Mouse (Mus musculus): ENCODE measurements at regions not wholly inside any gene's neighbourhood (a gene's known extent, or its start where the extent isn't known, plus 50 kb on each side); places are given as distances from the start of the nearest gene placed in this dataset.

DNA sequence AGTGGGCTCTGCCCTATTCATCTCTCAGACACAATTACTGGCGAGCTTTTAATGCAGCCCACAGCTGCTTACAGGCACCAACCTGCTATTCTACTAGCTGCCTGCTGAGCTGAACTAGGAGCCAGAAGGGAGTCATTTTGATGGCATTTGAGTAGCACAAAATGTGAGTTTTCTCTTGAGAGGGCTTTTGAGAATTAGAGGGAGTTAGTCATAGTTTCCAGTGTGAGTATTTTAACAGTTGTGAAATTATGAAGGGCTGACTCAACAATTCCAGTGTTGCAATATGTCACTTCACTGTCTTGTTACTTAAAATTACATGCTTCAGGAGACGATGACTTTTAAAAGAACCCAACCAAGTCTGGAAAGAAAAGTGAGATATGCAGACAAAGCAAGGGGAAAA lies 54.4 kb upstream of the Ly86 start:
- DNase-seq (ENCODE audit: low spot score in 2 of 2) = no peak

DNA sequence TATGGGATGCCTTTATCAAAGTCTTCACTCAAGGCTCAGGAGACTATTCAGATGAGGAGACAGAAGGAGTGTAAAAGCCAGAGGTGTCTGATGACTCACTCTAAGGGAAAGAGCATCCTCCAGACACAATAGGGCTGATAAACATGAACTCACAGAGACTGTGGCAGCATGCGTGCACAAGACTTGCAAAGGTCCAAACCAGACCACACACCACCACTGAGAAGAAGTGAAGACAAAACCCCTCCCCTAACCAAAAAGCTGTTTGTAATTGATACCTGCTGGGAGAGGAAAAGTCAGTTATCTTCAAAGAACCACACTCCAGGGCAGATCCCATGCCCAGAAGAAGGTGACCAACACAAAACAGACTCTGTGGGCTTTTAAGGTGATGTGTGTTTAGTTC lies 56.0 kb upstream of the Ly86 start:
- no peak for DNase-seq (ENCODE audit: low spot score in 2 of 2)

DNA sequence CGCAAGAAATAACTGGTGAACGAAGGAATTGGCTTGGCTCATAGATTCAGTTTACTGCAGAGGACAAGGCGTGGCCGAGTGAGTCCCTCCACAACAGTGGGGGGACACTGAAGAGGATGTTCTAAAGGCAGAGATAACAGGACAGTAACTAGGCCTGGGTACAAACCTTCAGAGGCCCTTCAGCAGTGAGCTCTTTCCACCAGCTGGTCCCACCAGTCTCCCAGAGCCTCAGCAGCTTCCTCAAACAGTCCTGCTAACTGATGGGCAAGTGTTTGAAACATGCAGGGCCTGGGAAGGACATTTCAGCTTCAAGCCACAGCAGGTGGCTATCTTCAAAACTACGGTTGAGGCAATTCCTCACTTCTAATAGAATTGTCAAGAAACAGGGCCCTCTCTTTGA lies 62.5 kb upstream of the Ly86 start:
- no peak for DNase-seq (ENCODE audit: low spot score in 2 of 2)

DNA sequence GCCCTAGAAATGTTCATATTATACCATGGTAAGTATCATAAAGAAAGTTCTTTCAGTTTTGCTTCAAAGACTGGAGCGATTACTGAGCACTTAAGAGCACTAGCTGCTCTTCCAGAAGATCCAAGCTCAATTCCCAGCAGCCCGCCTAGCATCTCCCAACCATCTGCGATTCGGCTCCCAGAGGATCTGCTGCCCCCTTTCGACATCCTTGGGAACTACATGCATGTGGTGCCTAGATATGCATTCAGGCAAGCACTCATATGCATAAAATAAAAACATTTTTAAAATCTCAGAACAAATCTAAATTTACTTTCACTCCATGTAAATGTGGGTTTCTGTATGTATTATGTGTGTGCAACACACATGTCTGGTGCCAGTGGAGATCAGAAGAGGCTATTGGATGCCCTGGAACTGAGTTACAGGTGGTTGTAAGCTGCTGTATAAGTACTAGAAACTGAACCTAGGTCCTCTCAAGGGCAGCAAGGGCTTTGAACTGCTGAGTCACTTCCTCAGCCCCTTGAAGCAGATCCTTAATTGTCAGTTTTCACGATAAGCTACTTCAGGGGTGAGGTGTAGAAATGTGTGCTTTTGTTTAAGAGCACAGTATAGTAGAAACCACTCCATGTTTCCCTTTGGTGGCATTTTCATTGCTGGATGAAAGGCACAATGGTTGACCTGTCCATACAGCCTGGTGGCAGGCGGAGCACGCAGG lies 65.8 kb upstream of the Ly86 start:
- DNase-seq (ENCODE audit: low spot score in 2 of 2) = no peak

DNA sequence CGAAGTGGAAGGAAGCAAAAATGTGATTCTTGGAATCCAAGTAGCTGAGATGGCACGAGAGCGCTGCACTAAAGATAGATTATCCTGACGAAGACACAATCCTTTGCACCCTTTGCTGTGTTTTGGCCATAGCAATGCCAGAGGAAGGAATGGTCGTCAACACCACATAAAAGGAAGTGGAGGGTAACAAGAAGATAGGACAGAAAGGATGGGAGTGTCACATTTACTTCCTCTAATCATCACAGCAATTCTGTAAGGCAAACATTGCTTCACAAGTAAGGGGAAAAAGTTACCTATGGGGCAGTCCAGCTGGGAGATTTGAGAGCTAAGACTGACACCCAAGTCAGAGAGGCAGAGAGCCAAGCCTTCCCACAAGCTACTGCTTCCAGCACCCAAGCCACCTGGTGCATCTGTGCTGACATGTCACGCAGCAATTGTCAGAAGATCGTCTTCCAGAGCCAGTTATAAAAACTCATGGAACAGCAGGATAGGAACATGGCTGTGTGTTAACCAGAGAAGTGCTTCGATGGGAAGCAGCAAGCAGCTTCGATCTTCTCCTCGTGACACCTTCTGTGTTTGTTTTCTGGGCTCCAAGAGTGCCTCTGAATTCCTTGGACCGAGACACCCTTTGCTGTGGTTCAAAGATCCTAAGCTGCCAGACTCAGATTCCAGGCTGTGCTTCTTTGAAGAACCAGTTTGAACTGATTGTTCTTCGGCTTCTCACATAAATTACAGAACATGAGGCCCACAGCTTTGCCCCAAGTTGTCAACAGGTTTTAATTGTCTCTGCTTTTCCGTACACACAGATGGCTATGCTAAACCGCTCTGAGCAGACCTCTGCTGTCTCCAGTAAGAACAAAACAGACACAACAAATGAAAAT lies 95.2 kb upstream of the Ly86 start:
- peak in 1 of 2 experiments; percentile 25 for DNase-seq (ENCODE audit: low spot score in 2 of 2)

DNA sequence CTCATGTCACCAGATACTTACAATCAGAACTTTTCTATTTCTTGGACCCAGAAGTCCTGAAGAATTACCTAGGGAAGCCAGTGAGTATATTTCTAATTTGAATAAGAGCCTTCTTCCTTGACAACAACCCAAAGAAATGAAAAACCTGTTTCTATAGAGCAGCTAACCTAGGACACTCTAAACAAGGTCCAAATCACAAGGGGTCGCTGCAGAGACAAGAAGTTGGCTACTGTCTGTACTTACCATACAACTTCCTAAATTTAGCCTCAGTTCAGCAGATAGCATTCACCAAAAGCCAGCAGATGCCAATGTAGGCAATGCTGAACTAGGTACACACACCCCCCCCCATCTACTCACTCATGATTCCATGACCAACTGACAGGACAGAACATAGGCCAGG lies 96.3 kb upstream of the Ly86 start:
- DNase-seq (ENCODE audit: low spot score in 2 of 2) = no peak

DNA sequence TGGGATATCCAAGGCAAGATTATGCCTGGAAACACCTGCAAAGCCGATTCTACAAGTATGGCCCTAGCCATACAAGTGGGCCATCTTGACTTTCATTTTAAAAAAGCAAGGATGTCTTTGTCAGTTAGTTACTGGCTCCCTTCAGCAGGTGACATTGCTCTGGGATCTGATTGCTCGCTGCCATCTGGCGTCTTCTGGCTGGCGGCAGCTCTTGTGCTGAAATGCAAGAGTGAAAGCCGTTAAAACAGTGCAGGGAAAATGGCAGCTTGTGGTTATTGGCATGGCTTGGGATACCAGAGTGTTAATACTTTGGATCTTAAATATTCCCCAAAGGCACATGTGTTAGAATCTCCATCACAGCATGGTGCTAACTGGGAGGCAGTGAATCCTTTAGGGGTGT lies 105.0 kb upstream of the Ly86 start:
- no peak for DNase-seq (ENCODE audit: low spot score in 2 of 2)

DNA sequence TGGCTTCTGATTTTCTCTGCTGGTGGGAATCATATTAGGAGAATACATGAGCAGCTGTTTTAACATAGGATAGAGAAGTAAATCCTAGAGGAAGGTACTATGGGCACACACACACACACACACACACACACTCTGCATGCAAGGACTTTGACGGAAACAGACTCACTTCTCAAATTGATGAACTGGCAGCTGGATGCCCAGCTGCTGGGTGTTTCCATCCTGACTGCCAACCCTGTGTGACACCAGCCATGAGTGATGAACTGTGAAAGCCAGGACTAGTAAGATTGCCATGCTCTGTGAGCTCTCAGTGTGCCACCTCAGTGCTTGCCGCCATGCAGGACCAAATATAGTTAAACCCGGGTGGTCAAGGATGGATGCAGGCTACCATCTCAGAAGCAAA lies 107.7 kb upstream of the Ly86 start:
- DNase-seq (ENCODE audit: low spot score in 2 of 2) = no peak

DNA sequence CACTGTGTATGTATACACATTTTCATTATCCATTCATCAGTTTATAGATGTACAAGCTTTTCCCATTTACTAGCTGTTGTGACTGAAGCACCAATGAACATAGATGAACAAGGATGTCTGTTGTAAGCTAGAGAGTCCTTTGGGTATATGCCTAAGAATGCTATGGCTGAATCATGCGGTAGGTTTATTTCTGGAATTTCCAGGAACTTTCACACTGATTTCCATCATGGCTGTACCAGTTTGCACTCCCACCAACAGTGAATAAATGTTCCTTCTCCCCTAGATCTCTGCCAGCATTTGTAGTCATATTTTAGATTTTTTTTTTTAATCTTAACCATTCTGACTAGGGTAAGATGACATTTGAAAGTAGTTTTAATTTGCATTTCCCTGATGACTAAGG lies 119.2 kb upstream of the Ly86 start:
- peak in 1 of 2 experiments; percentile 38 for DNase-seq (ENCODE audit: low spot score in 2 of 2)

DNA sequence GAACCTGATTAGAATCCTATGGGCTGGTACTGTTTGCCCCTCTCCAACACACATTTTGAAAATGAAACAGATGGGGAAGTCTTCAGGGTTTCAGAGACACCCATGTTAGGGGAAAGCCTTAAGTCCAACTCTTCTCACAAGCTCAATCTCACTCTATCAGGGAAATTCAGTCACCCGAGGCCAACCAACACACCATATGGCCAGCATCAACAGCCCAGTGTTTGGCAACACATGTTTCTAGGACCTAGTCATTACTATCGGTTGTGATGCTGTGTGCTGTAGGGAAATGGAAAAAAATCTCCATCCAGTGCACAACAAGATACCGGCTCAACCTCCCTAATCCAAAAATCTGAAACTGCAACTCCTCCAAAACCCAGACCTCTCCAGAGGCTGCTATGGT lies 124.6 kb upstream of the Ly86 start:
- DNase-seq (ENCODE audit: low spot score in 2 of 2) = no peak

DNA sequence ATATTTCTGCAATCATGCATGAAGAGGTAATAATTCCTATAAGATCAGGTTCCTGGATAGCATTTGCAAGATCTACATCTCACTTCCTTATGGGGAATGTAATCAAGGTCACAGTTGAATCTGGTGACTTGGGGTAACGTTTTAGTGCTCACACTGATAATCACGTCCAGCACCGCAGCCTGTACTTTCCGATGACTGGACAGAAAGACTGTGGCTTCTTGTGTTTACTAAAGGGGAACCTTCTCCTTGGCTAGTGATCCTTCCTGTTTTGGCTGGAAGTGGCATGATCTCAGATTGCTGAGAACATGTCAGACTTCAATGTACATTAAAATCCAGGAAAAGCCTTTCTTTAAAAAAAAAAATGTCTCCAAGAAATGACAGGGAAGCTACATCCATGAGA lies 126.4 kb upstream of the Ly86 start:
- DNase-seq (ENCODE audit: low spot score in 2 of 2) = no peak

DNA sequence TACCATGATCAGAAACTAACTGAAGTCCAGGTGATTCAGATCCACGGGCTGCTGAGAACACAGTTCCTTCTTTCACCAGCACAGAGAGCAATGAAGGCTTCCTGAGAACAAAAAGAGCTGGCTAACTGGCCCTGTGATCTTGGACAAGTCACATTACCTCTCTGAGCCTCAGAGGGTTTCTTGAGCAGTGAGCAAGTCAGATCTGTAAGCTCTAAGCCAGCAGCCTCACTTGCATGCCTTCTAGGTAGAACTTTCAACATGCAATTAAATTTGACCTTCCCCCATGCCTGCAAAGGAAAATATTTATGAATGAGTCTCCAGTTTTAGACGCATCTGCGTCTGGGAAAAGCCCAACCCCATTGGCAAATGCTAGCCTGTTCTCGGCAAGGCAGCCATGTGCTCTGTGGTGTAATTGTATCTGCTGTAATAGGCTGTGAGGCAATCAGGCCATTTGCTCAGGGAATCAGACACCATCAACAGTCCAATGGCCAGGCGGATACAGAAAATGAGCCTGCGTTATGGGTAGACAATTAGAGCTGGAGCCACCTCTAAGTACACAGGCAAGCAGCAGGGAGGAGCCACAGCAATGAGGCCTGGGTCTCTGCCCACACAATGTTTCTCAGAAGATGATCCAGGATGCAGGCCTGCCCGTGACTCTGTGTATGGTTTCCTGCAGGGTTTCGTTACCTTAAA lies 130.3 kb upstream of the Ly86 start:
- no peak for DNase-seq (ENCODE audit: low spot score in 2 of 2)

DNA sequence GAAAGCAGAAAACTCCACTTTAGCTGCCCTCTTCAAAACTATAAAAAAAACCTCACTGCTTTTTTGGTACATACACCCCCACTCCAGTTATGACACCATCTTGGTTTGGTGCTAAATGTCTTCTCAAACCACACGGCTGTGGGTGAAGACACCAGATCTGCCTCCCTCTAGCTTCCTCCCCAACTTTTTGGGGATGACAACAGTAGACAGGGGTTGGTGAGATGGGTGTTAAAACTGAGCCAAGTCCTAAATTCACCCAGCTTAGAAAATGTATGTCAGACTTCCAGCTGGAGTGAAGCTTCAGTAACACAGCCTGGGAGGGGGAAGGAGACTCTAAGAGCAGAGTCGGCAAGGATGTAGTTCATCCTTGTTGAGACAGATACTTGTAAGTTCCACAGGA lies 147.1 kb upstream of the F13a1 start:
- DNase-seq (ENCODE audit: low spot score in 2 of 2) = peak in 1 of 2 experiments; percentile 72

DNA sequence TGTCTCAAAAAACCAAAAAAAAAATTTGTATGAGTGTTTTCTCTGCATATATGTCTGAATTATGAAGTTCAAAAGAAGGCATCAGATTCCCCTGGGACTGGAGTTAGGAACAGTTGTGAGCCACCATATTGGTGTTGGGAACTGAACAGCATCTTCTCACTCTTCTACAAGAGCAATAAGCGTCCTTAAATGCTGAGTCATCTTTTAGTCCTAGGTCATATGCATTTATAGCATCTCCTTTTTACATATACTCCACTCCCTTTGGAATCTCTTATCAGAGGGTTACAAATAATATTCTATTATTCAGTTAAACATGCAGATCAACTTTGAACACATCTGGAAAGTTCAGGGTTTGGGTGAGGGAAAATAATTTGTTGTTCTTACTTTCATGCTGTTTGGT lies 145.8 kb upstream of the F13a1 start:
- DNase-seq (ENCODE audit: low spot score in 2 of 2) = no peak

DNA sequence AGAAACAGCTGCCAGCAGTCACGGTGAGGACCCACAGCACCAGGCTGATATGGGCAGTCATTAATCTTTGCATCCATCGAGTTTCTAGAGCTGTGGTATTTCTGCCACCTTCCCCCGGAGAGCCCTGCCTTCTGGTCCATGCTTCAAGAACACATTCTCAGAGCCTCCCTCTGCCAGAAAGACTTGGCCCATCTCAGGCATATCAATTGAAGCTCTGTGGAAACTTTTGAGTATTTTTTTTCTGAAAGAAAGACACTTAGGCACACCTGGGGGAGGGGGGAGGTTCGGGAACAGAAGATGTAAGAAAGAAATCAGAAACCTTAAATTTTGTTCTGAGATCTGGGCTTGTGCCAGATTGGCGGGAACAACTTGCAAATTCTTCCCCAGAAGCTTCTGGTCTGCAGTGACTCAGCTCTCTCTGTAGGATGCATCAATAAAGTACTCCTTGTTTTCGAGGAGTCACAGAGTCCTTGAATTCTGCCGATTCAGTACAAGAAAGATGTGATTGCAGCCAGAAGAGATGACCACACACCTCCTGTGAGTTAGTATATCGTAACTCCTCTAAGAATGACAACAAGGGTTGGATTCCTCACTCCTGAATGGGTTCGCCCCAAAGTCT lies 131.2 kb upstream of the F13a1 start:
- DNase-seq (ENCODE audit: low spot score in 2 of 2) = peak in 1 of 2 experiments; percentile 17

DNA sequence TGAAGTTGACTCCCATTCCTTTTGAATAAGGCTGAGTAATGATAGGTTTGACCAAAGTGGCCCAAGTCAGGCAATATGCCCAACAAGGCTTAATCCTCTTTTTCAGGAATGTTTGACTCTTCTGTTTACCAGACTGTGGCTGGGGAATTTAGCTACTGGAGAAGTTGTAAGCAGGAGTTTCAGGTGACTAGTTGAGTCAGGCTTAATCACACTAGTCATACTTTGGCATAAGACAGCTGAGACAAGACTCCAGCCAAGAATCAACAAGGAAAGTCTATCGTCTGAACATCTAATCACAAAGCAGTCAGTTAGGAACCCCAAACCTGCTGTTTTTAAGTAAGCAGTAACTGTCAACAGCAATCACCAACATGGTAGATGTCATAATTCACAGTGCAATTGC lies 126.5 kb upstream of the F13a1 start:
- DNase-seq (ENCODE audit: low spot score in 2 of 2) = no peak

DNA sequence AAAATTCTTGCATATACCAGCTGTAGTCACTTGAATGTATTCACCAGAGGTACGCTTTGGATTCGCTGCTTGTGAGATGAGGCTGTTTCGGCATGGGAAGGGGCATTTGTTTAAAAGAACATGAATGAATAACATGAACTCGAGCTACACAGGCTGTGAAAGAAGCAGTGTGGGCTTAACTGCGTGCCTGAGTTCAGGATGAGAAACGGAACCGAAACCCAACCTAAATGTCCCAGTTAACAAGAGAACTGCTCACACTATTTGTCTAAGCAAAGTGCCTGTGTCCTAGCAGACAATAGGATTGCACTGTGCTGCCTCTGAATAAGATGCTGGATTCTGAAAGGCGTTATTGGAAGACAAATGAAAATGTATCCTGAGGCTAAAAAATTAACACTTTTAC lies 126.0 kb upstream of the F13a1 start:
- no peak for DNase-seq (ENCODE audit: low spot score in 2 of 2)

DNA sequence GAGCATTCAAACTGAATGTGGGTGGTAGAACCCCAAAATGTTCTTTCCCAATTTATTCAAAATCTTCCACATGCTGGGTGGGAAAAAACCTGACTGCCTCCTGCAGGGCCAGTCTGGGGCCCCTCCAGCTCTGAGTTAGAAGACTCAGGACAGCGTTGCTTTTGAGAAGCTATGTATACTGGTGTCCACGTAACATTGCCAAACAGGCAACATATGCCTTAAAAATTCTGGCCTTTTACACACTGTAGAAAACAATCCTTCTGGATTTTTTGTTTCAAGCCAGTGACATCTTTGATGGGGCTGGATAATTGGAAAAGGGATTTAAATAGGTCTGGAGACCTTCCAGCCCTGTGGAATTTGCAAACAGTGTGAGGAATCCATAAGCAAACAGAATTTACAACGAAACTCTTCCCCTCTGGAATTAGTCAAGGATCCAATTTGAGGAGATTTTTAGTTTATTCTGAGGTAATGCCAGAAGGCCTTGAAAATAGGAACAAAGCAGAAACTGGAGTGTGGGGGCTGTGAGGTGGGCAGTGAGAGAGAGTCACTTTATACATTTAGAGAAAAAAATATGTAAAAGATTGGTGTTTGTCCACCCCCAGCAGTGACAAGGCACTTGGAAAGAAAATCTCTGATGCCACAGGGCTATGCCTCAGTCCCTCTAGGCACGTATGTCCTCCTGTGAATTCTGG lies 108.9 kb upstream of the F13a1 start:
- DNase-seq (ENCODE audit: low spot score in 2 of 2) = peak in 1 of 2 experiments; percentile 66

DNA sequence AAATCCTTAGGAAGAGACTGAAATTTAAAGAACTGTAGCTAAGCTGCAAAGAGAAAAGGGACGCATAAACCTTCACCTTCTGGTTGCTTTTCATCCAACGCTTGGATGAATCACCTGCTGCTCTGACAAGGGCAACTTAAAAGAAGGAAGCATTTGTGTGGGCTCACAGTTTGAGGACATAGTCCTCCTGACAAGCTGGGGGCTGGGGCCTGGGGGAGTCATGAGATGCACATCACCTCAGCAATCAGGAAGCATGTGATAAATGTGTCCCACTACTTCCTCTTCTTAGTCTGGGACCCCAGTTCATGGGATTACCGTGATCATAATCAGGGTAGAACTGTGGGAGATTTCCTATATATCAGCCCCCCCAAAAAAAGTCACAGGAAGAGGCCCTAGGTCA lies 107.8 kb upstream of the F13a1 start:
- DNase-seq (ENCODE audit: low spot score in 2 of 2) = no peak

DNA sequence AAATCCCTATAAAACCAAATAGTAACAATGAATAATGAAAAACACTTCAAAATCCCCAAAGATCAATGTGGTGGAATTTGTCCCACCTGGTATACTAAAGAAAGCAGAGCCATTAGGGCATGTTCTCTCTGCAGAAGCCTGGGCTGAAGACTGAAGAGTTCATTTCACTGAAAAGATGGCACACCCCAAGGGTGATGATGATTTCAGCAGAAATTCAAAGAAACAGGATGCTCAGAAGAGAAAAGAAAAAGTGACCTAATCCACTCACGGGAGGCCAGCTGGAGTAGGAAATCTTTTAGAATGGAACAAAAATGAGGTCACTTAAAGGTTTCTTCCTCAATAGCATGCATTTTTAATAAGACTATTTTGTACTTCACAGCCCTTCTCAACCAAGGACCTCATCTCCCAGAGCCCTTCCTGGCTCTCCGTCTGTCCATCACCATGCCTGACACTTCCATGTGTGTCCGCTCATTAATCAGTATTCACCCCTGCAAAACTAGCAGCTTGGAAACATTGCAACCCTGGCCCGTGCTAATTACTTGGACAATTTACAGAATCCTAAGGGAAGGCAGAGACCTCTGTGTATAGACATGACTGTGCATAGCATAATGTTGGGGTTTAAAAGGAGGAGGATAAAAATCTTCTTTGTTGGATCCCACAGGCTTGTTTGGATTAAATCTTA lies 101.9 kb upstream of the F13a1 start:
- no peak for DNase-seq (ENCODE audit: low spot score in 2 of 2)

DNA sequence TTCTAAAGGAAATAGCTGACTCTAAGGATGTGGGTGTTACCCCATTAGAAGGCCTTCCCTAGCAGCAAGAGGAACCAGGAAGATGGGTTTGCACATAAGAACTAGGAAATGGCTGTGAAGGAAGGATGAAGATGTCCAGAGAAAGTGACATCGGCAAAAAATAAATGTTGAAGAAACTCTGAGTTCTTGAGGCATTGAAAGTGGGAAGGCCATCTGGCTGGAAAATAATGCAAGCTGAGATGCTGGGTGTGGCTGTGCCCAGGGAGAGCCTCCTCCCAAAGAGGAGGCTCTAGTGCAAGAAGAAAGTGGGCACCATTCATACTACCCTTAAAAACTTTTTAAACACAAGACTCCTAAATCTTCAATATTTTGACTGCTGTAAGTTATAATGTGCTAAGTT lies 99.9 kb upstream of the F13a1 start:
- DNase-seq (ENCODE audit: low spot score in 2 of 2) = no peak

Measured in left cerebral cortex, adult 8-10 months (tissue).